Mouse (Mus musculus): ENCODE measurements around the gene Dmp1. TPM values are rescaled to one million over a fixed set of nuclear protein-coding genes. Genes with fewer than 3 reads are reported as not detected.

The Dmp1 gene
- polyA plus RNA-seq, 1 experiment from 2014 or later: 0.40 TPM

- no peaks in the 10 kb centered on the region for H3K4me1 ChIP-seq (replicated peaks; ENCODE audit: control insufficient read depth, insufficient read depth, low read length)
- ATAC-seq (ENCODE audit: low FRiP score): no peak
- no peak overlapping the region for H3K27ac ChIP-seq (ENCODE audit: low read depth, low read length)
- no peaks in the 10 kb centered on the region for H3K9me3 ChIP-seq (ENCODE audit: control insufficient read depth, low read length)
- H3K27me3 ChIP-seq (ENCODE audit: control insufficient read depth, insufficient read depth, low read length): no peaks in the 10 kb centered on the region
- H3K9ac ChIP-seq (ENCODE audit: low read depth, low read length): no peak overlapping the region
- no peaks in the 10 kb centered on the region for H3K36me3 ChIP-seq (ENCODE audit: control insufficient read depth, insufficient read depth, low read length)
- H3K4me3 ChIP-seq (ENCODE audit: low read depth, low read length): no peak overlapping the region
- no peak overlapping the region for H3K4me2 ChIP-seq (replicated peaks; ENCODE audit: low read depth, low read length)
- WGBS: 90% methylated on average over 9 of the region's 9 CpGs
- no peak for DNase-seq (ENCODE audit: low spot score)
Observed at GRCm38 (mm10) chr5:104239674-104240378, 37.4 kb downstream of the Dmp1 start.

GRCm38 (mm10) chr5:104244261-104244660, 41.8 kb downstream of the Dmp1 start:
- Histone ChIP-seq H3K27me3 (ENCODE audit: control insufficient read depth, insufficient read depth, low read length) (no peaks in the 10 kb centered on the region), H3K4me1 (replicated peaks; ENCODE audit: control insufficient read depth, insufficient read depth, low read length) (no peaks in the 10 kb centered on the region), H3K4me2 (replicated peaks; ENCODE audit: low read depth, low read length) (no peak overlapping the region), H3K9me3 (ENCODE audit: control insufficient read depth, low read length) (no peaks in the 10 kb centered on the region), H3K27ac (ENCODE audit: low read depth, low read length) (no peak overlapping the region), H3K4me3 (ENCODE audit: low read depth, low read length) (no peak overlapping the region), H3K36me3 (ENCODE audit: control insufficient read depth, insufficient read depth, low read length) (no peaks in the 10 kb centered on the region), H3K9ac (ENCODE audit: low read depth, low read length) (no peak overlapping the region)
- ATAC-seq (ENCODE audit: low FRiP score) (no peak), DNase-seq (ENCODE audit: low spot score) (no peak)
- 88% methylated on average over 2 of the region's 2 CpGs for WGBS

GRCm38 (mm10) chr5:104251811-104252210, 49.4 kb downstream of the Dmp1 start:
- ATAC-seq (ENCODE audit: low FRiP score) (no peak), DNase-seq (ENCODE audit: low spot score) (no peak)
- Histone ChIP-seq H3K4me1 (replicated peaks; ENCODE audit: control insufficient read depth, insufficient read depth, low read length) (no peaks in the 10 kb centered on the region), H3K27ac (ENCODE audit: low read depth, low read length) (no peak overlapping the region), H3K9ac (ENCODE audit: low read depth, low read length) (no peak overlapping the region), H3K4me3 (ENCODE audit: low read depth, low read length) (no peak overlapping the region), H3K9me3 (ENCODE audit: control insufficient read depth, low read length) (no peaks in the 10 kb centered on the region), H3K4me2 (replicated peaks; ENCODE audit: low read depth, low read length) (no peak overlapping the region), H3K36me3 (ENCODE audit: control insufficient read depth, insufficient read depth, low read length) (no peaks in the 10 kb centered on the region), H3K27me3 (ENCODE audit: control insufficient read depth, insufficient read depth, low read length) (no peaks in the 10 kb centered on the region)
- WGBS: 82% methylated on average over 5 of the region's 5 CpGs

GRCm38 (mm10) chr5:104256585-104256984, 54.2 kb downstream of the Dmp1 start:
- 69% methylated on average over 3 of the region's 3 CpGs for WGBS
- Histone ChIP-seq H3K27ac (ENCODE audit: low read depth, low read length) (no peak overlapping the region), H3K9me3 (ENCODE audit: control insufficient read depth, low read length) (no peaks in the 10 kb centered on the region), H3K4me2 (replicated peaks; ENCODE audit: low read depth, low read length) (no peak overlapping the region), H3K4me1 (replicated peaks; ENCODE audit: control insufficient read depth, insufficient read depth, low read length) (no peaks in the 10 kb centered on the region), H3K4me3 (ENCODE audit: low read depth, low read length) (no peak overlapping the region), H3K27me3 (ENCODE audit: control insufficient read depth, insufficient read depth, low read length) (no peaks in the 10 kb centered on the region), H3K9ac (ENCODE audit: low read depth, low read length) (no peak overlapping the region), H3K36me3 (ENCODE audit: control insufficient read depth, insufficient read depth, low read length) (no peaks in the 10 kb centered on the region)
- no peak for ATAC-seq (ENCODE audit: low FRiP score)
- no peak for DNase-seq (ENCODE audit: low spot score)

GRCm38 (mm10) chr5:104261908-104262461, 59.6 kb downstream of the Dmp1 start:
- no peak for DNase-seq (ENCODE audit: low spot score)

GRCm38 (mm10) chr5:104263014-104263776, 60.8 kb downstream of the Dmp1 start:
- Histone ChIP-seq H3K4me1 (replicated peaks; ENCODE audit: control insufficient read depth, insufficient read depth, low read length) (no peaks in the 10 kb centered on the region), H3K36me3 (ENCODE audit: control insufficient read depth, insufficient read depth, low read length) (no peaks in the 10 kb centered on the region), H3K27me3 (ENCODE audit: control insufficient read depth, insufficient read depth, low read length) (no peaks in the 10 kb centered on the region), H3K9ac (ENCODE audit: low read depth, low read length) (no peak overlapping the region), H3K4me2 (replicated peaks; ENCODE audit: low read depth, low read length) (no peak overlapping the region), H3K27ac (ENCODE audit: low read depth, low read length) (no peak overlapping the region), H3K9me3 (ENCODE audit: control insufficient read depth, low read length) (no peaks in the 10 kb centered on the region), H3K4me3 (ENCODE audit: low read depth, low read length) (no peak overlapping the region)
- no peak for DNase-seq (ENCODE audit: low spot score)
- ATAC-seq (ENCODE audit: low FRiP score): peak; percentile 17; the same call in 1 of the 2 replicates
- WGBS: 85% methylated on average over 13 of the region's 13 CpGs

More at GRCm38 (mm10) chr5:104261908-104262461, 59.6 kb downstream of the Dmp1 start:
- H3K4me3 ChIP-seq (ENCODE audit: low read depth, low read length): no peak overlapping the region
- H3K27me3 ChIP-seq (ENCODE audit: control insufficient read depth, insufficient read depth, low read length): no peaks in the 10 kb centered on the region
- H3K4me2 ChIP-seq (replicated peaks; ENCODE audit: low read depth, low read length): no peak overlapping the region
- no peak overlapping the region for H3K9ac ChIP-seq (ENCODE audit: low read depth, low read length)
- H3K27ac ChIP-seq (ENCODE audit: low read depth, low read length): no peak overlapping the region
- H3K4me1 ChIP-seq (replicated peaks; ENCODE audit: control insufficient read depth, insufficient read depth, low read length): no peaks in the 10 kb centered on the region
- no peaks in the 10 kb centered on the region for H3K36me3 ChIP-seq (ENCODE audit: control insufficient read depth, insufficient read depth, low read length)
- H3K9me3 ChIP-seq (ENCODE audit: control insufficient read depth, low read length): no peaks in the 10 kb centered on the region
- ATAC-seq (ENCODE audit: low FRiP score): no peak
- 81% methylated on average over 4 of the region's 4 CpGs for WGBS

Other genes starting within 250 kb of the Dmp1 start
- not detected in 2 replicates for gene Hsd17b13, start 225.2 kb upstream of the Dmp1 start, polyA plus RNA-seq (2014; fragmentation: Nextera tagmentation; extraction: Ambion mirVana)
- 1.3 and 1.5 TPM in 2 replicates for gene Hsd17b11, start 180.7 kb upstream of the Dmp1 start, polyA plus RNA-seq (2014; fragmentation: Nextera tagmentation; extraction: Ambion mirVana)
- 65.1 and 68.2 TPM in 2 replicates for gene Nudt9, start 156.3 kb upstream of the Dmp1 start, polyA plus RNA-seq (2014; fragmentation: Nextera tagmentation; extraction: Ambion mirVana)
- not detected in 2 replicates for gene Gm17660, start 125.0 kb upstream of the Dmp1 start, polyA plus RNA-seq (2014; fragmentation: Nextera tagmentation; extraction: Ambion mirVana)
- 61.5 and 61.9 TPM in 2 replicates for gene Sparcl1, start 88.9 kb upstream of the Dmp1 start, polyA plus RNA-seq (2014; fragmentation: Nextera tagmentation; extraction: Ambion mirVana)
- not detected in 2 replicates for gene Dspp, start 31.9 kb upstream of the Dmp1 start, polyA plus RNA-seq (2014; fragmentation: Nextera tagmentation; extraction: Ambion mirVana)
- 0.11 TPM in 1 of 2 replicates, not detected in the other for gene Ibsp, start 96.6 kb downstream of the Dmp1 start, polyA plus RNA-seq (2014; fragmentation: Nextera tagmentation; extraction: Ambion mirVana)
- not detected in 2 replicates for gene Mepe, start 122.7 kb downstream of the Dmp1 start, polyA plus RNA-seq (2014; fragmentation: Nextera tagmentation; extraction: Ambion mirVana)
- gene Spp1, start 232.5 kb downstream of the Dmp1 start, polyA plus RNA-seq (2014; fragmentation: Nextera tagmentation; extraction: Ambion mirVana): 19.4 and 19.5 TPM in 2 replicates